Mouse (Mus musculus): Measurements from ENCODE around the gene Fstl1. TPM values are rescaled to one million over a fixed set of nuclear protein-coding genes. Genes with fewer than 3 reads are reported as not detected.

The Fstl1 gene
- polyA plus RNA-seq (2017; shearing (Covaris generic)) = under 1 TPM; 0.27 to 0.36 TPM

- no peak for ATAC-seq
These were observed at the start of gene Fstl1 for GRCm38 (mm10) chr16:37776860-37777651. Fstl1 (plus strand) TSS chr16:37776873.

GRCm38 (mm10) chr16:37728674-37729073 is 48.0 kb upstream of the Fstl1 start:
- ATAC-seq = no peak

- no peak for ATAC-seq
These were observed 47.1 kb upstream of the Fstl1 start for GRCm38 (mm10) chr16:37729381-37730150.

- ATAC-seq = no peak
These were observed 46.3 kb upstream of the Fstl1 start for GRCm38 (mm10) chr16:37730293-37730835.

GRCm38 (mm10) chr16:37731431-37731830 is 45.2 kb upstream of the Fstl1 start:
- ATAC-seq = no peak

GRCm38 (mm10) chr16:37732023-37732761 is 44.5 kb upstream of the Fstl1 start:
- ATAC-seq = no peak

GRCm38 (mm10) chr16:37740076-37740475 is 36.6 kb upstream of the Fstl1 start:
- ATAC-seq = no peak

- no peak for ATAC-seq
These were observed 34.4 kb upstream of the Fstl1 start for GRCm38 (mm10) chr16:37742266-37742665.

GRCm38 (mm10) chr16:37752876-37753275 is 23.8 kb upstream of the Fstl1 start:
- no peak for ATAC-seq

GRCm38 (mm10) chr16:37753809-37754208 is 22.9 kb upstream of the Fstl1 start:
- no peak for ATAC-seq

- no peak for ATAC-seq
These were observed 22.2 kb upstream of the Fstl1 start for GRCm38 (mm10) chr16:37754483-37754882.

- no peak for ATAC-seq
These were observed 19.4 kb upstream of the Fstl1 start for GRCm38 (mm10) chr16:37757223-37757622.

- no peak for ATAC-seq
These were observed 12.9 kb upstream of the Fstl1 start for GRCm38 (mm10) chr16:37763797-37764196.

- ATAC-seq = no peak
These were observed 360 bp upstream of the Fstl1 start for GRCm38 (mm10) chr16:37776166-37776859.

GRCm38 (mm10) chr16:37777796-37778475 is 1.3 kb downstream of the Fstl1 start:
- no peak for ATAC-seq

- ATAC-seq = no peak
These were observed 1.9 kb downstream of the Fstl1 start for GRCm38 (mm10) chr16:37778529-37778928.

- ATAC-seq = no peak
These were observed 3.1 kb downstream of the Fstl1 start for GRCm38 (mm10) chr16:37779651-37780280.

- ATAC-seq = no peak
These were observed 3.7 kb downstream of the Fstl1 start for GRCm38 (mm10) chr16:37780386-37780785.

GRCm38 (mm10) chr16:37780911-37781310 is 4.2 kb downstream of the Fstl1 start:
- ATAC-seq = no peak

- ATAC-seq = no peak
These were observed 7.9 kb downstream of the Fstl1 start for GRCm38 (mm10) chr16:37784526-37784925.

- no peak for ATAC-seq
These were observed 11.0 kb downstream of the Fstl1 start for GRCm38 (mm10) chr16:37787558-37788194.

All from CD4-positive, CD25-positive, alpha-beta regulatory T cell, adult 4 months (primary cell).